Mouse (Mus musculus): Measurements from ENCODE around the gene Mettl26. TPM values are rescaled to one million over a fixed set of nuclear protein-coding genes. Genes with fewer than 3 reads are reported as not detected.
A peak's percentile ranks its signal among the peaks of the same experiment; 100 is the strongest.

Mettl26 gene
- total and polyA plus RNA-seq, 2 experiments from 2014 or later, result 50.0 to 62.9 TPM

GRCm38 (mm10) chr17:25911816-25912215 lies 36.9 kb downstream of the Mettl26 start:
- 78% methylated on average over 4 of the region's 4 CpGs for WGBS
- Histone ChIP-seq H3K4me2 (ENCODE audit: low read depth, low read length) (no peak overlapping the region), H3K27me3 (ENCODE audit: insufficient read depth, low read length) (no peaks in the 10 kb centered on the region), H3K27ac (no peak overlapping the region), H3K9ac (replicated peaks; ENCODE audit: low read length) (no peak overlapping the region), H3K4me3 (ENCODE audit: low read length) (no peak overlapping the region), H3K9me3 (ENCODE audit: low read length) (no peaks in the 10 kb centered on the region), H3K36me3 (ENCODE audit: insufficient read depth, low read length) (no peaks in the 10 kb centered on the region), H3K4me1 (ENCODE audit: insufficient read depth, low read length) (no peaks in the 10 kb centered on the region)
- ATAC-seq (no peak), DNase-seq (ENCODE audit: low spot score) (no peak)
- no peak for TF ChIP-seq CTCF (IDR thresholded peaks at IDR 0.05; ENCODE audit: low read depth)

- no peak overlapping the region for H3K4me2 ChIP-seq (ENCODE audit: low read depth, low read length)
- TF ChIP-seq CTCF (IDR thresholded peaks at IDR 0.05; ENCODE audit: low read depth), result no peak
Observed at GRCm38 (mm10) chr17:25913186-25913876, 38.5 kb downstream of the Mettl26 start.

GRCm38 (mm10) chr17:25913877-25914275 lies 39.0 kb downstream of the Mettl26 start:
- DNase-seq (ENCODE audit: low spot score), result no peak
- TF ChIP-seq CTCF (IDR thresholded peaks at IDR 0.05; ENCODE audit: low read depth), result no peak
- Histone ChIP-seq H3K27me3 (ENCODE audit: insufficient read depth, low read length) (no peaks in the 10 kb centered on the region), H3K4me1 (ENCODE audit: insufficient read depth, low read length) (peaks cover 16% of the 10 kb centered on the region), H3K9ac (replicated peaks; ENCODE audit: low read length) (no peak overlapping the region), H3K27ac (no peak overlapping the region), H3K9me3 (ENCODE audit: low read length) (no peaks in the 10 kb centered on the region), H3K36me3 (ENCODE audit: insufficient read depth, low read length) (0 out of 2 replicates have a peak, but pooled peaks cover 4% of the 10 kb centered on the region), H3K4me2 (ENCODE audit: low read depth, low read length) (no peak overlapping the region), H3K4me3 (ENCODE audit: low read length) (no peak overlapping the region)
- ATAC-seq, result no peak
- 83% methylated on average over 1 of the region's 1 CpGs for WGBS

More at GRCm38 (mm10) chr17:25913186-25913876, 38.5 kb downstream of the Mettl26 start:
- Histone ChIP-seq H3K36me3 (ENCODE audit: insufficient read depth, low read length) (0 out of 2 replicates have a peak, but pooled peaks cover 4% of the 10 kb centered on the region), H3K27me3 (ENCODE audit: insufficient read depth, low read length) (no peaks in the 10 kb centered on the region), H3K27ac (no peak overlapping the region), H3K4me1 (ENCODE audit: insufficient read depth, low read length) (peaks cover 13% of the 10 kb centered on the region), H3K9ac (replicated peaks; ENCODE audit: low read length) (no peak overlapping the region), H3K4me3 (ENCODE audit: low read length) (no peak overlapping the region), H3K9me3 (ENCODE audit: low read length) (no peaks in the 10 kb centered on the region)
- DNase-seq (ENCODE audit: low spot score) (no peak), ATAC-seq (no peak)
- WGBS, result 88% methylated on average over 14 of the region's 14 CpGs

GRCm38 (mm10) chr17:25914295-25914694 lies 39.4 kb downstream of the Mettl26 start:
- no peak for ATAC-seq
- H3K4me3 ChIP-seq (ENCODE audit: low read length), result no peak overlapping the region
- 82% methylated on average over 4 of the region's 4 CpGs for WGBS

GRCm38 (mm10) chr17:25916931-25917647 lies 42.2 kb downstream of the Mettl26 start:
- TF ChIP-seq CTCF (IDR thresholded peaks at IDR 0.05; ENCODE audit: low read depth), result no peak
- DNase-seq (ENCODE audit: low spot score), result no peak
- no peak overlapping the region; the same call in 1 of the 2 replicates for H3K9ac ChIP-seq (replicated peaks; ENCODE audit: low read length)
- H3K4me3 ChIP-seq (ENCODE audit: low read length), result no peak overlapping the region
- 84% methylated on average over 8 of the region's 8 CpGs for WGBS
- H3K27me3 ChIP-seq (ENCODE audit: insufficient read depth, low read length), result no peaks in the 10 kb centered on the region
- H3K36me3 ChIP-seq (ENCODE audit: insufficient read depth, low read length), result 0 out of 2 replicates have a peak, but pooled peaks cover 4% of the 10 kb centered on the region
- no peak overlapping the region for H3K4me2 ChIP-seq (ENCODE audit: low read depth, low read length)
- H3K27ac ChIP-seq, result no peak overlapping the region
- peaks cover 16% of the 10 kb centered on the region for H3K4me1 ChIP-seq (ENCODE audit: insufficient read depth, low read length)
- H3K9me3 ChIP-seq (ENCODE audit: low read length), result no peaks in the 10 kb centered on the region
- no peak for ATAC-seq

More at GRCm38 (mm10) chr17:25914295-25914694, 39.4 kb downstream of the Mettl26 start:
- no peak for DNase-seq (ENCODE audit: low spot score)
- no peak overlapping the region for H3K9ac ChIP-seq (replicated peaks; ENCODE audit: low read length)
- no peaks in the 10 kb centered on the region for H3K27me3 ChIP-seq (ENCODE audit: insufficient read depth, low read length)
- H3K4me1 ChIP-seq (ENCODE audit: insufficient read depth, low read length), result peaks cover 16% of the 10 kb centered on the region
- H3K9me3 ChIP-seq (ENCODE audit: low read length), result no peaks in the 10 kb centered on the region
- TF ChIP-seq CTCF (IDR thresholded peaks at IDR 0.05; ENCODE audit: low read depth), result no peak
- 0 out of 2 replicates have a peak, but pooled peaks cover 4% of the 10 kb centered on the region for H3K36me3 ChIP-seq (ENCODE audit: insufficient read depth, low read length)
- no peak overlapping the region for H3K4me2 ChIP-seq (ENCODE audit: low read depth, low read length)
- H3K27ac ChIP-seq, result no peak overlapping the region

GRCm38 (mm10) chr17:25918037-25918750 lies 43.3 kb downstream of the Mettl26 start:
- peak overlapping the region; percentile 52 for H3K4me2 ChIP-seq (ENCODE audit: low read depth, low read length)
- peak overlapping the region; percentile 79 for H3K4me3 ChIP-seq (ENCODE audit: low read length)
- no peak for TF ChIP-seq CTCF (IDR thresholded peaks at IDR 0.05; ENCODE audit: low read depth)
- DNase-seq (ENCODE audit: low spot score) (no peak), ATAC-seq (no peak)
- no peaks in the 10 kb centered on the region for H3K9me3 ChIP-seq (ENCODE audit: low read length)
- peak overlapping the region; percentile 85; the same call in 1 of the 2 replicates for H3K9ac ChIP-seq (replicated peaks; ENCODE audit: low read length)
- peaks cover 16% of the 10 kb centered on the region for H3K4me1 ChIP-seq (ENCODE audit: insufficient read depth, low read length)
- WGBS, result 79% methylated on average over 9 of the region's 9 CpGs
- H3K27me3 ChIP-seq (ENCODE audit: insufficient read depth, low read length), result no peaks in the 10 kb centered on the region
- H3K36me3 ChIP-seq (ENCODE audit: insufficient read depth, low read length), result 0 out of 2 replicates have a peak, but pooled peaks cover 4% of the 10 kb centered on the region
- H3K27ac ChIP-seq, result peak overlapping the region; percentile 87; the same call in 1 of the 2 replicates
